Mouse (Mus musculus) heart, postnatal 0 days (tissue): ENCODE data around the gene C530008M17Rik. TPM values are rescaled to one million over a fixed set of nuclear protein-coding genes. Genes with fewer than 3 reads are reported as not detected.

Experiments
- ATAC-seq: fragments of 200-750 bp; cut with Nextera tagmentation; 2 replicates; pipeline ENCODE4 v1.8.0; 2017; ENCODE audit warnings: low read depth, moderate number of reproducible peaks, moderate library complexity; ENCODE audit not compliant: insufficient read depth
- DNase-seq: peaks from one replicate; pipeline ENCODE4 v3.0.0-alpha.2; 2016; ENCODE audit warnings: low spot score
- H3K27ac ChIP-seq: fragments of 300-500 bp; sonication (generic); 2 replicates; pipeline ENCODE4 v1.5.1; 2014; ENCODE audit warnings: low read depth, mild to moderate bottlenecking
- H3K27me3 ChIP-seq: fragments of 300-500 bp; sonication (generic); 2 replicates; pipeline ENCODE4 v1.6.1; 2014; ENCODE audit warnings: low read length, mixed read lengths; ENCODE audit not compliant: control insufficient read depth, insufficient read depth
- H3K36me3 ChIP-seq: fragments of 300-500 bp; sonication (generic); replicated peaks from 2 replicates; pipeline ENCODE4 v1.6.1; 2014; ENCODE audit warnings: low read length, mixed read lengths; ENCODE audit not compliant: control insufficient read depth, insufficient read depth
- H3K4me1 ChIP-seq: fragments of 300-500 bp; sonication (generic); 2 replicates; pipeline ENCODE4 v1.6.1; 2014; ENCODE audit warnings: antibody characterized with exemption; ENCODE audit not compliant: control insufficient read depth, insufficient read depth
- H3K4me2 ChIP-seq: fragments of 300-500 bp; sonication (generic); 2 replicates; pipeline ENCODE4 v1.6.1; 2014; ENCODE audit warnings: low read depth, mild to moderate bottlenecking, low read length, moderate library complexity
- H3K4me3 ChIP-seq: fragments of 300-500 bp; sonication (generic); 2 replicates; pipeline ENCODE4 v1.5.1; 2014; ENCODE audit warnings: low read depth, low read length
- H3K9ac ChIP-seq: fragments of 300-500 bp; sonication (generic); replicated peaks from 2 replicates; pipeline ENCODE4 v1.6.1; 2014; ENCODE audit warnings: low read depth, low read length, mixed read lengths
- H3K9me3 ChIP-seq: fragments of 300-500 bp; sonication (generic); replicated peaks from 2 replicates; pipeline ENCODE4 v1.6.1; 2016; ENCODE audit warnings: low read length; ENCODE audit not compliant: control insufficient read depth
- CTCF ChIP-seq: IDR thresholded peaks from 2 replicates; pipeline ENCODE4 v1.5.1; 2016; ENCODE audit warnings: antibody characterized with exemption, control low read depth, low read depth
- EP300 ChIP-seq: IDR thresholded peaks from 2 replicates; pipeline ENCODE4 v1.6.1; 2016; ENCODE audit warnings: antibody characterized with exemption, low read depth
- WGBS: fragments of 180-500 bp; shearing (Covaris S2); extraction: QIAGEN DNeasy Blood & Tissue Kit; methylation state at CpG from one replicate; pipeline ENCODE4 v1.1.7; 2014; 5-methylcytosine and 5-hydroxymethylcytosine counted together
- polyA plus RNA-seq: library from polyadenylated mRNA; unstranded; fragments of >200 nt; fragmentation: Nextera tagmentation; extraction: Ambion mirVana; gene quantifications from 2 replicates; pipeline ENCODE4 v1.2.1, GENCODE M21; 2015
- total RNA-seq: library from RNA; depleted of rRNA; stranded (reverse); fragments of >200 nt; gene quantifications from 2 replicates; pipeline ENCODE4 v1.2.3, GENCODE M21; 2014; ENCODE audit warnings: low replicate concordance; rRNA removed

C530008M17Rik gene
- total RNA-seq (7.3 and 20.1 TPM in 2 replicates), polyA plus RNA-seq (18.8 and 20.6 TPM in 2 replicates)

GRCm38 (mm10) chr5:76656212-76656611, at the start of gene C530008M17Rik:
TSS of gene C530008M17Rik (plus strand) at chr5:76656512.
- no peak within 1 kb of the TSS for H3K27ac ChIP-seq
- H3K4me2 ChIP-seq: peak within 1 kb of the TSS; percentile 99
- no peaks in the 10 kb centered on the region for H3K36me3 ChIP-seq
- no peak for ATAC-seq
- 0 out of 2 replicates have a peak, but pooled peaks cover 4% of the 10 kb centered on the region for H3K27me3 ChIP-seq
- peak within 1 kb of the TSS; percentile 64 for H3K4me3 ChIP-seq
- no peak for DNase-seq
- H3K9ac ChIP-seq: no peak within 1 kb of the TSS
- H3K4me1 ChIP-seq: no peaks in the 10 kb centered on the region
- H3K9me3 ChIP-seq: no peaks in the 10 kb centered on the region
- 79% methylated on average over 2 of the region's 2 CpGs for WGBS
- TF ChIP-seq EP300: no peak
- no peak for TF ChIP-seq CTCF

GRCm38 (mm10) chr5:76609702-76610370, 46.5 kb upstream of the C530008M17Rik start:
- Histone ChIP-seq H3K27me3 (no peaks in the 10 kb centered on the region), H3K9me3 (no peaks in the 10 kb centered on the region), H3K4me3 (no peak overlapping the region), H3K36me3 (peaks cover 80% of the 10 kb centered on the region), H3K4me1 (no peaks in the 10 kb centered on the region), H3K27ac (no peak overlapping the region), H3K4me2 (no peak overlapping the region), H3K9ac (no peak overlapping the region)
- ATAC-seq (no peak), DNase-seq (no peak)
- 93% methylated on average over 8 of the region's 8 CpGs for WGBS
- no peak for TF ChIP-seq EP300
- TF ChIP-seq CTCF: no peak

GRCm38 (mm10) chr5:76612867-76613499, 43.3 kb upstream of the C530008M17Rik start:
- H3K36me3 ChIP-seq: peaks cover 79% of the 10 kb centered on the region

GRCm38 (mm10) chr5:76615276-76615675, 41.0 kb upstream of the C530008M17Rik start:
- H3K4me2 ChIP-seq: no peak overlapping the region
- no peak overlapping the region for H3K27ac ChIP-seq
- no peak overlapping the region for H3K9ac ChIP-seq
- no peak for ATAC-seq
- TF ChIP-seq EP300 (no peak), CTCF (no peak)
- 89% methylated on average over 8 of the region's 8 CpGs for WGBS
- no peaks in the 10 kb centered on the region for H3K27me3 ChIP-seq
- no peaks in the 10 kb centered on the region for H3K9me3 ChIP-seq
- no peak for DNase-seq
- H3K4me1 ChIP-seq: no peaks in the 10 kb centered on the region
- no peak overlapping the region for H3K4me3 ChIP-seq
- peaks cover 83% of the 10 kb centered on the region for H3K36me3 ChIP-seq

More at GRCm38 (mm10) chr5:76612867-76613499, 43.3 kb upstream of the C530008M17Rik start:
- TF ChIP-seq EP300: no peak
- TF ChIP-seq CTCF: no peak
- Histone ChIP-seq H3K27ac (no peak overlapping the region), H3K4me3 (no peak overlapping the region), H3K9me3 (no peaks in the 10 kb centered on the region), H3K4me2 (no peak overlapping the region), H3K27me3 (no peaks in the 10 kb centered on the region), H3K4me1 (no peaks in the 10 kb centered on the region), H3K9ac (no peak overlapping the region)
- DNase-seq (no peak), ATAC-seq (no peak)
- 89% methylated on average over 6 of the region's 6 CpGs for WGBS

- no peak overlapping the region for H3K9ac ChIP-seq
- no peak overlapping the region for H3K4me3 ChIP-seq
- no peaks in the 10 kb centered on the region for H3K27me3 ChIP-seq
- DNase-seq (no peak), ATAC-seq (no peak)
- no peaks in the 10 kb centered on the region for H3K4me1 ChIP-seq
- no peak for TF ChIP-seq CTCF
- TF ChIP-seq EP300: no peak
- H3K4me2 ChIP-seq: no peak overlapping the region
- H3K27ac ChIP-seq: no peak overlapping the region
- no peaks in the 10 kb centered on the region for H3K9me3 ChIP-seq
- H3K36me3 ChIP-seq: peaks cover 75% of the 10 kb centered on the region
- 74% methylated on average over 2 of the region's 2 CpGs for WGBS
These were observed 40.0 kb upstream of the C530008M17Rik start for GRCm38 (mm10) chr5:76616196-76616747.
